7 mouse cellular contexts compared by ENCODE assay signal in genomic region chr14:104813977-104814584, GRCm38 (mm10).
DNase-seq lines count a peak whose midpoint lies in the region; ATAC-seq lines count a peak whose summit lies in the region.

No protein-coding gene starts in this region.

- DNase-seq in ES-CJ7 (ENCODE audit: low read depth, low spot score): peak; percentile 66
- DNase-seq in cerebellum, postnatal 4 days (ENCODE audit: low spot score in 2 of 2): peak; percentile 77 to 81
- DNase-seq in gonadal fat pad, adult 2 months (ENCODE audit: low read depth): peak; percentile 1
- DNase-seq in layer of hippocampus, postnatal 10 days (ENCODE audit: low spot score in 2 of 2): peak; percentile 84 to 85
- DNase-seq in right cerebral cortex, postnatal 25 days: peak; percentile 58

- ATAC-seq in activated CD4-positive, CD25-positive, alpha-beta regulatory T cell, adult 4 months: peak; percentile 57
- peak; percentile 87 for ATAC-seq in megakaryocyte, adult 5-6 weeks (ENCODE audit: poor library complexity, severe bottlenecking)

Comparison
In these comparisons a context has a peak if more than half of its experiments do, and no peak if none do; other contexts are left out.
1. Peak in every context shown above with its lines: DNase-seq and ATAC-seq.
2. DNase-seq: peak in every context shown above with its lines; median percentile 84 in layer of hippocampus, postnatal 10 days; 79 in cerebellum, postnatal 4 days; 66 in ES-CJ7; 58 in right cerebral cortex, postnatal 25 days; 1 in gonadal fat pad, adult 2 months.